Mouse (Mus musculus) left cerebral cortex, adult 11 months (tissue): ENCODE data around the gene Mrpl54.

Experiments used
- DNase-seq: peaks from one replicate; pipeline ENCODE4 v3.0.0; 2022; ENCODE audit warnings: low spot score

Gene Mrpl54

DNA sequence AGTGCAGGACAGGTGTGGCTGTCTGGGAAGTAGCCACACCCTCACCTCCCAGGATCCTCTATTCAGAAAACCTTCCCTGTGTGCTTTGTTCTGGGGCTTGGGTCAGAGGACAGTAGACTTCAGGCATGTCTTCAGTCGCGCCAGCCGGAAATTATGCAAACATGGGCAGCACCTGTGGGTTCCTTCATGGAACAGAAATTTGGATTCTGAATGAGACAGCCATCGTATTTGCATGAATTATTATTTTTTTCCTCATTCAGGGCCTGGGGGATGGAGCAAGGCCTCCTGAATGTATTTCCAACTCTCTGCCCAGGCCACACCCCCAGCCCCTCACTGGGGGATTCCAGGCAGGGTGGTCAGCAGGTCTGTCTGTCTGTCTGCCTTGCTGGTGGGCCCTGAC is 5.7 kb downstream of the Mrpl54 start:
- DNase-seq, result no peak

- no peak for DNase-seq
Measured at GRCm38 (mm10) chr10:81259225-81259884, 7.4 kb downstream of the Mrpl54 start.

DNA sequence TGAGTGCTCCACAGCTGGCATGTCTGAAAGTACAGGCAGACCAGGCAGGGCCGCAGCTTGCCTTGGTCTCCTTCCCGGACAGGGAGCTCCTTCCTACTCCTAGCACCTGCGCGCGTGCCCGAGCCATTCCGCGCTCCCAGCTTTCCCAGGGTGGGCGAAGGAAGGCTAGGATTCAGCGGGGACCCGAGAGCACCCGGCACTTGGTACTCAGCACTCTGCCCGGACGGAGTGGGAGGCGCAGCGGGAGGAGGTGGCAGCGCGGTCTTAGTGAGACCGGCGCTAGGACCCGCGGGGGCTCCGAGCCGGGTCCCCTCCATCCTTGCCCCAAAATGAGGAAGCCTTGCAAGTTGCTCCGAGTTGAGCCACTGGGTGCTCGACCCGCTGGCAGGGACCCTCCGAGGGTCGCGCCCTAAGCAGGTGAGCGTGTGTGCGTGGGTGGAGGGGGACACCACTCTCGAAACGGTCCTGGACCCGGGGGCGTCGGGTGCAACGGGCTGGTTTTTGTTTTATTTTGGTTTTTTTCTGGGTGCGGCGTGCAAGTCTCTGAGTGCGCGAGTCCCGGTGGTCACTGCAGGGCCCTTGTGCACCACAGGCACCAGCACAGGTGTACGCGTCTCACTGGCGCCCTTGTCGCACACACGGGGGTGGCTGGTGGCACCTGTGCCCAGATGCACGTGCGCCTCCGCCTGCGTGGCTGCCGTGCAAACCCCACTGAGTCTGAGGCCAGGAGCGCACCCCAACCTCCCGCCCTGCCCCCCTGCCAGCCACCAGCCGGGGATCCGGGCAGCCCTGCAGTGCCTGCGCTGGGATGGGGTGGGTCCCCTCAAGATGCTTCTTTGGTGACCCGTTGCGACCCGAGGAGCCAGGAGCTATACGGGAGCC is 9.3 kb downstream of the Mrpl54 start:
- DNase-seq, result no peak

- DNase-seq, result no peak
Measured at GRCm38 (mm10) chr10:81254886-81255285, 11.8 kb downstream of the Mrpl54 start.

DNA sequence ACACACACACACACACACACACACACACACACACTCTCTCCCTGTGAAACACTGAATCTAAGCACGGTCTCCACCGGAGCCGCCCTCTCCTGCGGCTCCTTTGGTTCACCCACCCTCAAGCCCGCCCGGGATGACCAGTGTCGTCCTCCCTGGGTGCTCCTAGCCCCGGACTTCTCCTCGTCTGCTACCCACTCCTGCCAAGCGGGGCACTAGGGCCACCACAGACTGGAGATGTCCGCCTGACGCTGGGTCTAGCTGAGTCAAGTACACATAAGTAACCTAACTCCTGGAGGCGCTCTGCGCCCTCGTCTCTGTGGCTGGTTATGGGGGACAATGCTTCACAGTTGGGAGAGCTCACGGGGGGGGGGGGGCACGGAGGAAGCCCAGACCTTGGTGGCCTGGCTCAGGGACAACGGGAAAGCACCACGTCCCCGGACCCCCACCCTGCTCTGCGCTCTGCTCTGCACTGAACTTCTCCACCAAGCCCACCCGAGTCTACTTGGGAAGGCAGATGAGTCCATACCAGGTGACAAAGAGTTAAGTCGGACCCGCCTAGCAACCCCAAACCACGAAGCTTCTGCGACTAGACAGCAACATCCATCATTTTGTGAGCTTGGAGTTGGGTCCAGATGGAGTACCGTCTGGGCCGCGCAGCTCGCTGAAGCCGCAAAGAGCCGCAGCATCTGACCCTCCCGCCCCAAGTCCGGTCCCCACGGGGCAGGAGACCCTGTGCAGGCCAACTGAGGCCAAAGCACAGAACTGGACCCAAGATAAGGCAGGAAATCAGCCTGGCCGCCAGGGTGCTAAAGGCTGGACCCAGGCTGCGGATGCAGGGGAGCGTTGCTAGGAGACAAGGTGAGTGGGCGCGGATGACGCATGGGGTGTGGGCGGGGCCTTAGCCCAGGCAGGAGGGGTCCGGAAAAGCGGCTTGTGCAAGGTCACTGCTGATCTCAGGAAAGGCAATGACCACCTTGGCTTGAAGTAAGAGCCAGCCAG is 14.0 kb downstream of the Mrpl54 start, which contains the start of gene Matk:
Gene Matk, plus strand, starts transcription at position 512 of the 996 bp plus-strand sequence.
- peak; percentile 87 for DNase-seq

GRCm38 (mm10) chr10:81249442-81249841 is 17.3 kb downstream of the Mrpl54 start:
- no peak for DNase-seq

DNA sequence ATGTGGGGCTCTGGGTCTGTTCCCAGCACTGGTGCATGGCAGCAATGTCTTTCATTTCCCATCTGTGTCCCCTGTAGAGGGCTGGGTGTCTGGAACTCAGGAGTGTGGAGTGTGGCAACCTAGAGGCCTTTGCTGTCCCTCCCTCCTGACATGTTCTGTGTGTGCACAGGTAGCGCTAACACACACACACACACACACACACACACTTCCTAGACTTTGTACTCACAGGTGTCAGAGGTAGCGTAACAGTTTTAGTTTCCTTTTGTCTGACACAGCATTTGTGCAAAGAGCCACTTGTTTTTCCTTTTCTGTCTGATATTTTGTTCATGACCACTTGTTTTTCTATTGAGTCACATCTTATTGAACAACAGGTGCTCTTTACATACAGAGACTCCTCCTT is 18.9 kb downstream of the Mrpl54 start:
- no peak for DNase-seq

- DNase-seq, result no peak
Measured at GRCm38 (mm10) chr10:81245166-81245565, 21.6 kb downstream of the Mrpl54 start.

GRCm38 (mm10) chr10:81244595-81244994 is 22.1 kb downstream of the Mrpl54 start:
- no peak for DNase-seq

GRCm38 (mm10) chr10:81244146-81244545 is 22.6 kb downstream of the Mrpl54 start:
- DNase-seq, result no peak

GRCm38 (mm10) chr10:81242021-81242420 is 24.7 kb downstream of the Mrpl54 start:
- no peak for DNase-seq

DNA sequence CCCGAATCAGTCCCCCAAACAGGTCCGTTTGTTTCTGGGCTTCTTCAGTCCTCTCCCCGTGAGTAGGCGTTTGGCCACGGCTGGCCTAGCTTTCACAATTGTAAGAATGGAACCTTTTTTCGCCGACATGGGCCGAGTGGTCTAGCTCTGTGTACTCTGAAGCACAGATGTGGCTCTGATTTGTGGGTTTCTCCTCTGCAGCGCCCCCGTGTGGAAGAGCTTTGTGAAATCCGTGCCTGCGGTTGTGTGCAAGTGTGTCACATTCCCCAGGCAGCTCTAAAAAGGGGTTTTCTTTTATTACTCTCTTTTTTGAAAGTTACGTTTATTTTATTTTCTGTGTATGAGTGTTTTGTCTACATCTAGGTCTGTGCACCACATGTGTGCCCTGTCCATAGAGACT is 25.9 kb downstream of the Mrpl54 start:
- no peak for DNase-seq

GRCm38 (mm10) chr10:81238618-81239017 is 28.1 kb downstream of the Mrpl54 start:
- no peak for DNase-seq

- no peak for DNase-seq
Measured at GRCm38 (mm10) chr10:81236471-81237268, 30.1 kb downstream of the Mrpl54 start.

- no peak for DNase-seq
Measured at GRCm38 (mm10) chr10:81234206-81234605, 32.5 kb downstream of the Mrpl54 start.

- DNase-seq, result no peak
Measured at GRCm38 (mm10) chr10:81233226-81233585, 33.5 kb downstream of the Mrpl54 start.

DNA sequence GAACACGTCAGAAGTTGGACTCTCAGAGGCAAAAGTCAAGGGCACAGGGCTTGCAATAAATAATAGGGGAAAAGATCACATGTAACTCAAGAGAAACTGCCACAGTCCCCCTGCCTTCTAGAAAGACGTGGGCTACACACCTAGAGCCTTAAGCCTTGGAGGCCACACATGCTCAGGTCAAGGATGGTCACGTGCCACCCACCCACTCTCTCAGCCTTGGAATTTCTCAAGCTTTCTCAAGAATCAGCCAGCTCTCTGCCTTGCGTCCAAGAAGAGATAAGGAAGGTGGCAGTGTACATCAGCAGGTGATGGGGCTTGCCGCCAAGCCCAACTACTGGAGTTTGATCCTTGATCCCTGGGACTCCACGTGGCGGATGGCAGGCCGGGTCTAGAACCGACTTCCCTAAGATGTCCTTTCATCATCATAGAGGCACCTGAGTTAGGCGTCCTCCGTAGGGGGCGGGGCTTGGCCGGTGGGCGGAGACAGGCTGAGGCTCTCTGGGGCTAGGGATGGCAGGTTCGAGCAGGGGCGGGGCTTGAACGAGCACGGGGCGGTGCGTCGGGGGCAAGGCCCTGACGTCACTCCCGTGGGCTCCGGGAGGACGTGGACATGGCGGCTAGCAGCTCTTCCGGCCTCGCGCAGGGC is 34.0 kb downstream of the Mrpl54 start, which contains the start of gene Zfr2:
Gene Zfr2, plus strand, starts transcription at position 576 of the 646 bp plus-strand sequence.
- DNase-seq, result peak; percentile 91

DNA sequence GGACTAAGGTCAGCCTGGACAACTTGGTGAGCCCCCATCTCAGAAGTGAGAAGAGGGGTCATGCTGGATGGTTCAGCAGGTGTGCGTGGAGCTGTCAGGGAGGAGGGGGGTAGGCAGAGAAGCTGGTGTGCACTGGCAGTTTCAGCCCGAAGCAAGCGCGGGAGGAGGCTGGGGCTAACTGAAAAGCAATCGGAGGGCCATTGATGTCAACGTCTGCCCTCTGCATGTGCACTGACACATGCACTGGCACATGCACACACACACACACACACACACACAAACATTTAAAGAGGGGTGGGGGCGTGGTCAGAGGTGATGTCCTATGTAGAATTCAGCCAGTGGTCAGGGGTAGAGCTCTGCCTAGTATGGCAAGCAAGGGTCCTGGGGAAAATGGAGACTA is 35.3 kb downstream of the Mrpl54 start:
- no peak for DNase-seq

- DNase-seq, result peak; percentile 75
Measured at GRCm38 (mm10) chr10:81230438-81231332, 36.0 kb downstream of the Mrpl54 start, which contains the start of gene Atcay. TSS of gene Atcay (minus strand) at chr10:81230833.
